Mouse (Mus musculus): ENCODE data around the gene Trappc6a.

Gene Trappc6a

GRCm38 (mm10) chr7:19517652-19518365, 9.6 kb downstream of the Trappc6a start, which contains the start of gene Nkpd1:
Gene Nkpd1 (plus strand): TSS chr7:19517838.
- in situ Hi-C loops (cut with MboI; ENCODE audit: unreplicated experiment in 2 of 2): no loop called here

DNA sequence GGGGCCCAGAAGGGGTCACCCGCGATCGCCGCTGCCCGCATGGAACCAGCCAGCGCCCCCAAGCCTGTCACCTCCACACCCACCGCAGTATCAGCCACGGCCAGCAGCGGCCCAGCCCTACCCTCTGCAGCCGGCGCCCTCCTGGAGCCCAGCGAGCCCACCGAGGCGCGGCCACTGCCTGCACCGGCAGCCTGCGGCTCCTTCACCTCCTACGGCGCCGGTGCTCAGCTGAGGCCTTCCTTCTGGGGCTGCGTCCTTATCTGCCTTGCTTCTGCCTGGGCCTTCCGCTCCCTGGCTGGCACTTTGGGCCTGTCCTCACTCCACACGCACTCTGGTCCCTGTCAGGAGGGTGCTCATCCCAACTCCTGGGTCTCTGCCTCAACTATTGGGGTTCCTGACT, 11.8 kb downstream of the Trappc6a start:
- in situ Hi-C loops (cut with MboI; ENCODE audit: unreplicated experiment in 2 of 2): no loop called here

DNA sequence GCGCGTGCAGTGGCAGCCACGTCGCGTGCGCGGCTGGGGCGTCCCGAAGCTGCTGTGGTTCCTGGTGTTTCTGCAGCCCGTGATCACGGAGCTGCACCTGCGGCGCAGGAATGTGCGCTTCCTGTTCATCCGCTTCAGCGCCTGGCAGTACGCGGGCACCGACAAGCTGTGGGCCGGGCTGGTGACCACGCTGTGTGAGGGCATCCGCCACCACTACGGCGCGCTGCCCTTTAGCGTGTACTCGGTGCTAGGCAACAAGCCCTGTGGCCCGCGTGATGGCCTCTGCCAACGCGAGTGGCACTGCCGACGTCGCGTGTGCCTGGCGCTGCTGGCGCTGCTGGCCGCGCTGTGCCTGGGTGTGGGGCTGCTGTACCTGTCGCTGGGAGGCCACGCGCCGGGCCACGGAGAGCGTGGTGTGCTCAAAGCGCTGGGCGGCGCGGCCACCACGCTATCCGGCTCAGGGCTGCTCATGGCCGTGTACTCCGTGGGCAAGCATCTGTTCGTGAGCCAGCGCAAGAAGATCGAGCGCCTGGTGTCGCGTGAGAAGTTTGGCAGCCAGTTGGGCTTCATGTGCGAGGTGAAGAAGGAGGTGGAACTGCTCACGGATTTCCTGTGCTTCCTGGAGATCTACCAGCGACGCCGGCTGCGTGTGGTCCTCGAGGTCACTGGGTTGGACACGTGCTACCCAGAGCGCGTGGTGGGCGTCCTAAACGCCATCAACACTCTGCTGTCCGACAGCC, 15.0 kb downstream of the Trappc6a start:
- in situ Hi-C loops (cut with MboI; ENCODE audit: unreplicated experiment in 2 of 2): no loop called here

DNA sequence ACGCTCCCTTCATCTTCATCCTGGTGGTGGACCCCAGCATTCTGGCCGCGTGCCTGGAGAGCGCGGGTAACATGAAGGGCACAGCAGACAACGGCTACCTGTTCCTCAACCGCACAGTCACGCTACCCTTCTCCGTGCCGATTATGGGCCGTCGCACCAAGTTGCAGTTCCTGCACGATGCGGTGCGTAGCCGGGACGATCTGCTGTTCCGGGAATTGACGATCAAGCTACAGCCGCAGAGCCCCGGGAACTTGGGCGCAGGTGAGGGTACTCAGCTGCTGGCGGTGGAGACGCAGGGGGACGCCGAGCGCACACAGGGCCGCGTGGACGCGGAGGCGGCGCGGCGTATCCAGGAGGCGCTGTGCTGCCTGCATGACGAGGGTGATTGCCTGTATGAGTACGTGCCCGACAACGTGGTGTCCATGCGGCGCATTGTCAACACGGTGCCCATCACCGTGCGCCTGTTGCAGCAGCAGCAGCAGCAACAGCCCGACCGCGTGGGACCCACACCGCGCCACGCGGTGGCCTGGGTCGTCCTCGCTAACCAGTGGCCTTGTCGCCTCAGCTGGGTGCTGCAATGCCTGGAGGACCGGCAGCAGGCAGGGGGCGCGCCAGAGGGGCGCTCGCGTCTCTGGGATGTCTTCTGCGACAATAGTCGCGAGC, 15.7 kb downstream of the Trappc6a start:
- in situ Hi-C loops (cut with MboI; ENCODE audit: unreplicated experiment in 2 of 2): no loop called here

- in situ Hi-C loops (cut with MboI; ENCODE audit: unreplicated experiment in 2 of 2): no loop called here
These were observed 16.4 kb downstream of the Trappc6a start for GRCm38 (mm10) chr7:19524420-19525104.

DNA sequence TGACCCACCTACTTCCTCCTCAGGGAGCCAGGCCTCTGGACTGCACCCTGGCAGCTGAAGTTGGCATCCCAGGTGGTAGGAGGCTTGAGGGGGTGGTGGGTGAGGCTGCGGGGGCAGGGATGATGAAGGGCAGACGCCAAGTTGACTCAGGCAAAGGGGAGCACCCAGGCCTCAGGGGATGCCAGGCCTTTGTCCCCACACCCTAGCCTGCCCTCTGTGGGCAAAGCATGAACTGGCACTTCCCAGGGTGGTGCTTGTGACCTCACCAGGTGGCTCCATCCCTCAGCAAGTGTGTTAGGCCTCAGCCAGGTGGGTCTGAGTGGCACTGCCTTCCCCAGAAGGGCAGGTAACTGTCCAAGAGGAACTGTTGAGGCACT, 16.9 kb downstream of the Trappc6a start:
- in situ Hi-C loops (cut with MboI; ENCODE audit: unreplicated experiment in 2 of 2): no loop called here

- in situ Hi-C loops (cut with MboI; ENCODE audit: unreplicated experiment in 2 of 2): no loop called here
These were observed 22.9 kb downstream of the Trappc6a start for GRCm38 (mm10) chr7:19531077-19531476.

GRCm38 (mm10) chr7:19532240-19532639, 24.0 kb downstream of the Trappc6a start:
- in situ Hi-C loops (cut with MboI; ENCODE audit: unreplicated experiment in 2 of 2): no loop called here

- in situ Hi-C loops (cut with MboI; ENCODE audit: unreplicated experiment in 2 of 2): no loop called here
These were observed 26.5 kb downstream of the Trappc6a start for GRCm38 (mm10) chr7:19534676-19535075.

GRCm38 (mm10) chr7:19540771-19541566, 32.8 kb downstream of the Trappc6a start:
- in situ Hi-C loops (cut with MboI; ENCODE audit: unreplicated experiment in 2 of 2): loop anchor here (5.0 kb wide), 1 partner anchor 34 kb away; the partner anchor contains the start of genes Bloc1s3 (in 2 of the 2) and Trappc6a (in 2 of the 2)

GRCm38 (mm10) chr7:19541681-19542154, 33.5 kb downstream of the Trappc6a start:
- in situ Hi-C loops (cut with MboI; ENCODE audit: unreplicated experiment in 2 of 2): loop anchor here (5.0 kb wide), 1 partner anchor 34 kb away; the partner anchor contains the start of genes Bloc1s3 (in 2 of the 2) and Trappc6a (in 2 of the 2)

GRCm38 (mm10) chr7:19542155-19542691, 34.0 kb downstream of the Trappc6a start:
- in situ Hi-C loops (cut with MboI; ENCODE audit: unreplicated experiment in 2 of 2): loop anchor here (5.0 kb wide), 1 partner anchor 35 kb away; the partner anchor contains the start of genes Bloc1s3 (in 2 of the 2) and Trappc6a (in 2 of the 2)

DNA sequence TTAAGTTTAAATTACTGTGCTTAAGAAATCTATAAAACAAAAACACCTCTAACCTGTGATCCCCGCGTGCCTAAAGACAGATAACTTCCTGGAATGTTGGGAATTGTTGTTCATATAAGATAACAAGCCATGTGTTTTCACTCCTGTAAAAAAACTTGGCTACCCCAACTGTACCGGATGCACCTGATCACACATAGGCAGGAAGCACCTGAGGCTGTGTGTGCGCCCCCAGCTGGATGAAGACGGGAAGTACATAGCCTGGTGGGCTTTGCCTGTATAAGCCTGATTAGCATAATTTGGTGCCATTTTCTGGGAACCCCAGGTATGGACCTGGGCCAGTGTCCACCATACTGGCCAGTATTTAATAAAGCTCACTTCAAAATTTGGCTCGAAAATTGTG, 35.4 kb downstream of the Trappc6a start:
- in situ Hi-C loops (cut with MboI; ENCODE audit: unreplicated experiment in 2 of 2): loop anchor here (5.0 kb wide), 1 partner anchor 36 kb away; the partner anchor contains the start of genes Bloc1s3 (in 2 of the 2) and Trappc6a (in 2 of the 2)

GRCm38 (mm10) chr7:19546007-19546406, 37.8 kb downstream of the Trappc6a start:
- in situ Hi-C loops (cut with MboI; ENCODE audit: unreplicated experiment in 2 of 2): no loop called here

DNA sequence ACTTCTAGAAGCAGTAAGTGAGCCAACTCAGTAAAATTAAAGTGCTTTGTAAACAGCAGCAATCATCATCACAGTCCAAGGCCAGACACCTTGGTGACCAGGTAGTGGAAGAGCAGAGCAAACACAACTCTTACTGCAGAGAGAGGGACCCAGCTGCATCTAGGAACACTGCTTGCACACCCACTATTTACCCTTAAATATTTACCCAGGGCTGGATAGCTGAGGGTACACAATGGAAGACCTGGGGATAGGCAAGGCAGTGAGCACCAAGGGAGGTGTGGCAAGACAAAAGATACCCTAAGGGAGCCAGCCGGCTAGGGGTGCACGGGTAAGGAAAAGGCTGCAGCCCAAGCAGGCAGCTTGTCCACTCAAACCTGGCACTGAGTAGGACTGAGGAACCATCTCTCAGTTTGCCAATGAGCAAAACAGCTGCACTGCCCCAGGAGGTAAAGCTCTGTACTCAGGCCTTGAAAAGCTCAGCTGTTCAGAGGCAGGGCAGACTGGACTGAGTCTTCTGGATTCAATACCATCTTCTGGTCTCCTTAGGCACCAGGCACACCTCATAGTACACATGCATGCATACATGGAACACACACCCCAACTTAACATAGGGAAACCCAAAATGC, 39.3 kb downstream of the Trappc6a start:
- in situ Hi-C loops (cut with MboI; ENCODE audit: unreplicated experiment in 2 of 2): no loop called here

DNA sequence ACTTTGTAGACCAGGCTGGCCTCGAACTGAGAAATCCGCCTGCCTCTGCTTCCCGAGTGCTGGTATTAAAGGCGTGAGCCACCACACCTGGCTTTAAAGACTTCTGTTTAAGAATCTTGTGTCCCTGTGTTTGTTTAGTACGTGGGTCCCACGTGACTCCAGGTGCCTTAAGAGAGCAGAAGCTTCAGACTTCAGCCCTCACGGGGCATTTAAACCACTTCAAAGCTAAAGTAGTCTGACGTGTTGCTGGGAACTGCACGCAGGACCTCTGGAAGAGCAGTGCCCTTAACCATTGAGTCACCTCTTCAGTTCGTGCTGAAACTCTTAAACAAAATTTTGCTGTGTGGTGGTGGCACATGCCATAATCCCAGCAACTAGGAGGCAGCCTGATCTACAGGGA, 41.2 kb downstream of the Trappc6a start:
- in situ Hi-C loops (cut with MboI; ENCODE audit: unreplicated experiment in 2 of 2): no loop called here

GRCm38 (mm10) chr7:19551634-19552033, 43.4 kb downstream of the Trappc6a start:
- in situ Hi-C loops (cut with MboI; ENCODE audit: unreplicated experiment in 2 of 2): no loop called here

- in situ Hi-C loops (cut with MboI; ENCODE audit: unreplicated experiment in 2 of 2): no loop called here
These were observed 44.2 kb downstream of the Trappc6a start for GRCm38 (mm10) chr7:19552443-19552842.

GRCm38 (mm10) chr7:19554168-19554567, 46.0 kb downstream of the Trappc6a start:
- in situ Hi-C loops (cut with MboI; ENCODE audit: unreplicated experiment in 2 of 2): no loop called here
